Mouse (Mus musculus) ES-E14 (cell line): Measurements from ENCODE around the gene Samd10. TPM values are rescaled to one million over a fixed set of nuclear protein-coding genes. Genes with fewer than 3 reads are reported as not detected.
A peak's percentile ranks its signal among the peaks of the same experiment; 100 is the strongest.

Experiments
- DNase-seq: peaks from one replicate; pipeline ENCODE4 v3.0.0-alpha.2; 2013; ENCODE audit warnings: low read depth, low spot score
- H3K27ac ChIP-seq: 2 replicates; pipeline ENCODE4 v1.5.1; 2012; ENCODE audit warnings: low read depth, mild to moderate bottlenecking, low read length, moderate library complexity, mixed read lengths; ENCODE audit not compliant: poor library complexity, insufficient read depth, severe bottlenecking
- H3K36me3 ChIP-seq: 2 replicates; pipeline ENCODE4 v1.6.1; 2012; ENCODE audit warnings: mild to moderate bottlenecking, low read length, moderate library complexity, mixed read lengths; ENCODE audit not compliant: control insufficient read depth, poor library complexity, insufficient read depth, severe bottlenecking
- H3K4me1 ChIP-seq, 2 experiments: fragments of 150-350 bp in 1 of 2; sonication (generic) in 1 of 2; 2 replicates each; pipeline ENCODE4 v1.6.1; 2012; ENCODE audit warnings: low read length in 2 of 2, mild to moderate bottlenecking in 1 of 2, mixed read lengths in 1 of 2; ENCODE audit not compliant: control insufficient read depth in 2 of 2, insufficient read depth in 2 of 2, poor library complexity in 1 of 2
- H3K4me3 ChIP-seq, 2 experiments: fragments of 150-350 bp in 1 of 2; sonication (generic) in 1 of 2; 2 replicates each; pipeline ENCODE4 v1.5.1; 2012; ENCODE audit warnings: low read length in 2 of 2, low read depth in 1 of 2, mild to moderate bottlenecking in 1 of 2, mixed read lengths in 1 of 2; ENCODE audit not compliant: insufficient read depth in 1 of 2, poor library complexity in 1 of 2, severe bottlenecking in 1 of 2
- H3K9ac ChIP-seq: 2 replicates; pipeline ENCODE4 v1.6.1; 2012; ENCODE audit warnings: low read depth, mild to moderate bottlenecking, low read length, mixed read lengths; ENCODE audit not compliant: poor library complexity, insufficient read depth, severe bottlenecking
- H3K9me3 ChIP-seq: fragments of 150-350 bp; sonication (generic); 2 replicates; pipeline ENCODE4 v1.6.1; 2012; ENCODE audit warnings: low read depth, mild to moderate bottlenecking, low read length; ENCODE audit not compliant: control insufficient read depth, insufficient read depth
- CHD2 ChIP-seq: IDR thresholded peaks from 2 replicates; pipeline ENCODE4 v1.6.1; 2014; ENCODE audit warnings: mild to moderate bottlenecking, low read depth, low read length, inconsistent platforms
- HCFC1 ChIP-seq: IDR thresholded peaks from 2 replicates; pipeline ENCODE4 v1.6.1; 2012; ENCODE audit warnings: low read length, inconsistent platforms, borderline replicate concordance; ENCODE audit not compliant: insufficient read depth
- MAFK ChIP-seq: IDR thresholded peaks from 2 replicates; pipeline ENCODE4 v1.6.1; 2014; ENCODE audit warnings: mild to moderate bottlenecking, low read depth, low read length, inconsistent platforms; ENCODE audit not compliant: insufficient read depth
- ZC3H11A ChIP-seq: IDR thresholded peaks from 2 replicates; pipeline ENCODE4 v1.6.1; 2012; ENCODE audit warnings: low read depth, mild to moderate bottlenecking, inconsistent platforms, low read length, borderline replicate concordance
- ZNF384 ChIP-seq: IDR thresholded peaks from 2 replicates; pipeline ENCODE4 v1.6.1; 2012; ENCODE audit warnings: low read depth, low read length, inconsistent platforms
- in situ Hi-C, 2 experiments: fragments of 600-800 bp; cut with MboI; formaldehyde crosslinking; loops; one replicate each; pipeline ENCODE4 v1.15.1; 2025; ENCODE audit warnings: low sequenced_read_pairs in 2 of 2, inconsistent platforms in 1 of 2; ENCODE audit not compliant: unreplicated experiment in 2 of 2
- total RNA-seq: library from RNA; depleted of rRNA; stranded (reverse); fragments of 300-350 nt; gene quantifications from 2 replicates; pipeline ENCODE4 v1.2.3, GENCODE M21; 2012

The Samd10 gene
- total RNA-seq, 1 experiment = 3.4 TPM

GRCm38 (mm10) chr2:181569856-181570255 is 29.2 kb downstream of the Samd10 start:
- Histone ChIP-seq H3K4me3 (no peak overlapping the region), H3K36me3 (no peaks in the 10 kb centered on the region; the same call in 1 of the 2 replicates), H3K4me1 (peaks cover 0 to 3% of the 10 kb centered on the region in 2 experiments; a peak in 1 of 4 replicates), H3K9me3 (no peaks in the 10 kb centered on the region), H3K27ac (no peak overlapping the region), H3K9ac (no peak overlapping the region)
- in situ Hi-C loops = no loop called here
- DNase-seq = no peak
- TF ChIP-seq MAFK = no peak
- TF ChIP-seq ZC3H11A = no peak
- TF ChIP-seq ZNF384 = no peak
- TF ChIP-seq HCFC1 = no peak
- TF ChIP-seq CHD2 = no peak

- no peak overlapping the region for H3K27ac ChIP-seq
- no peaks in the 10 kb centered on the region; the same call in 1 of the 2 replicates for H3K36me3 ChIP-seq
- DNase-seq = peak; percentile 29
- peaks cover 0 to 3% of the 10 kb centered on the region in 2 experiments; a peak in 1 of 4 replicates for H3K4me1 ChIP-seq
- in situ Hi-C loops = no loop called here
- no peak overlapping the region for H3K9ac ChIP-seq
- TF ChIP-seq ZC3H11A = no peak; the same call in 1 of the 2 replicates
- no peaks in the 10 kb centered on the region for H3K9me3 ChIP-seq
- no peak overlapping the region for H3K4me3 ChIP-seq
Observed at GRCm38 (mm10) chr2:181568272-181569008, 30.6 kb downstream of the Samd10 start.

DNA sequence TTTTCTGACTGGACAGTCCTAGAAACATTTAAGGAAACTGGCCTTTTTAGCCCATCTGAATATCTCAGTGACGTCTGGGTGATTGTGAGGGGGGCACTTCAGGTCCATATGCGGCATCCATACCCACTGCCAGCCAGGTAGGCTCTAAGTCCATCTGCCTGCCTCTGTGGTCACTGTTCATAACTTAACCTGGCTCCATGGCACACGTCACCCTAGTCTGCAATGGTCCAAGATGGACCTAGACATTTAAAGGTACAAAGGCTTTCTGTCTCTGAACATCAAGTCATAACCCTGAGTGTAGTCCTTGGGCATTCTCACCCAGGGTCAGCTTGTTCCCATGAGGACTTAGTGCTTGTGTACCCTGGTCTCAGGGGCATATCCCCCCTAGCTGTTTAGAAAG is 31.7 kb downstream of the Samd10 start:
- DNase-seq = no peak
- no peak overlapping the region for H3K9ac ChIP-seq
- no peaks in the 10 kb centered on the region for H3K9me3 ChIP-seq
- H3K4me3 ChIP-seq = no peak overlapping the region
- H3K36me3 ChIP-seq = no peaks in the 10 kb centered on the region; the same call in 1 of the 2 replicates
- in situ Hi-C loops = no loop called here
- no peak overlapping the region for H3K27ac ChIP-seq
- peaks cover 0 to 3% of the 10 kb centered on the region in 2 experiments; a peak in 1 of 4 replicates for H3K4me1 ChIP-seq
- TF ChIP-seq ZNF384 (no peak), MAFK (no peak), HCFC1 (no peak)

GRCm38 (mm10) chr2:181553772-181554171 is 45.2 kb downstream of the Samd10 start:
- Histone ChIP-seq H3K9me3 (no peaks in the 10 kb centered on the region), H3K4me3 (no peak overlapping the region), H3K9ac (no peak overlapping the region), H3K27ac (no peak overlapping the region), H3K36me3 (peaks cover 21% of the 10 kb centered on the region), H3K4me1 (no peaks in the 10 kb centered on the region)
- no peak for DNase-seq
- in situ Hi-C loops = no loop called here
- no peak for TF ChIP-seq CHD2
- TF ChIP-seq ZNF384 = no peak
- no peak for TF ChIP-seq MAFK
- TF ChIP-seq HCFC1 = no peak
- no peak for TF ChIP-seq ZC3H11A

DNA sequence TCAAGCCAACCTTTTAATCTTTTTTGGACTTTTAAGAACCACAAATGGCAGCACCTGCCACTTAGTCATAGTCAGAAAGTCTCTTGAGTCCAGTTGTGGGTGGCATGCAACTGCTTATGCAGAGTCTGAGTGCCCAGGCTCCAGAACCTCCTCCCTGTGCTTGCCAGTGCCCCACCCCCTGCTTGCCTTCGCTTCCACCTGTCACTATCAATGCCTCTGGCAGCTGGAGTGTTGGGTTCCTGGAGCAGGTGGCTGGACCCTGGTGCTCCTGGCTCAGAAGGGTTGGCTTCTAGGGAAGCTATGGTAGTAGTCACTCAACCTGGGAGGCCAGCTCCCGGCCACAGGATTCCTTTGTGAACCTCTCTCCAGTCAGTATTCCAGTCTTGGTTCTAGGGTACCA is 48.8 kb downstream of the Samd10 start:
- no peak overlapping the region for H3K27ac ChIP-seq
- peaks cover 30% of the 10 kb centered on the region for H3K36me3 ChIP-seq
- TF ChIP-seq MAFK (no peak), ZC3H11A (no peak), CHD2 (no peak), ZNF384 (no peak), HCFC1 (no peak)
- in situ Hi-C loops = no loop called here
- H3K9ac ChIP-seq = no peak overlapping the region
- no peaks in the 10 kb centered on the region for H3K9me3 ChIP-seq
- no peak overlapping the region for H3K4me3 ChIP-seq
- DNase-seq = no peak
- H3K4me1 ChIP-seq = no peaks in the 10 kb centered on the region
